Mouse (Mus musculus): ENCODE measurements around the gene Taf5l. TPM values are rescaled to one million over a fixed set of nuclear protein-coding genes. Genes with fewer than 3 reads are reported as not detected.

Gene Taf5l
- polyA plus RNA-seq, 1 experiment from 2014 or later: 40.6 TPM

GRCm38 (mm10) chr8:124007829-124008228, 13.4 kb downstream of the Taf5l start:
- no peaks in the 10 kb centered on the region for H3K9me3 ChIP-seq
- peaks cover 52% of the 10 kb centered on the region for H3K36me3 ChIP-seq
- H3K4me2 ChIP-seq: no peak overlapping the region
- H3K4me3 ChIP-seq (replicated peaks): no peak overlapping the region
- H3K27ac ChIP-seq: no peak overlapping the region
- WGBS: 75% methylated on average over 6 of the region's 6 CpGs
- H3K4me1 ChIP-seq: no peaks in the 10 kb centered on the region
- H3K9ac ChIP-seq: no peak overlapping the region
- ATAC-seq (ENCODE audit: insufficient read depth, low FRiP score, low read depth): no peak
- no peaks in the 10 kb centered on the region for H3K27me3 ChIP-seq (replicated peaks)

- Histone ChIP-seq H3K4me2 (no peak overlapping the region), H3K4me1 (no peaks in the 10 kb centered on the region), H3K27me3 (replicated peaks) (no peaks in the 10 kb centered on the region), H3K9ac (no peak overlapping the region), H3K27ac (no peak overlapping the region), H3K36me3 (peaks cover 52% of the 10 kb centered on the region), H3K4me3 (replicated peaks) (no peak overlapping the region), H3K9me3 (no peaks in the 10 kb centered on the region)
- no peak for ATAC-seq (ENCODE audit: insufficient read depth, low FRiP score, low read depth)
- WGBS: 88% methylated on average over 10 of the region's 10 CpGs
Observed at GRCm38 (mm10) chr8:124002546-124003108, 18.6 kb downstream of the Taf5l start.

GRCm38 (mm10) chr8:123999568-123999967, 21.6 kb downstream of the Taf5l start:
- ATAC-seq (ENCODE audit: insufficient read depth, low FRiP score, low read depth): no peak
- H3K4me3 ChIP-seq (replicated peaks): no peak overlapping the region
- no peaks in the 10 kb centered on the region for H3K9me3 ChIP-seq
- H3K4me1 ChIP-seq: no peaks in the 10 kb centered on the region
- no peak overlapping the region for H3K27ac ChIP-seq
- H3K36me3 ChIP-seq: peaks cover 40% of the 10 kb centered on the region
- H3K27me3 ChIP-seq (replicated peaks): no peaks in the 10 kb centered on the region
- 93% methylated on average over 2 of the region's 2 CpGs for WGBS
- no peak overlapping the region for H3K4me2 ChIP-seq
- H3K9ac ChIP-seq: no peak overlapping the region

- Histone ChIP-seq H3K27me3 (replicated peaks) (no peaks in the 10 kb centered on the region), H3K4me1 (0 out of 2 replicates have a peak, but pooled peaks cover 9% of the 10 kb centered on the region), H3K27ac (peak overlapping the region; percentile 85), H3K36me3 (peaks cover 20% of the 10 kb centered on the region), H3K4me2 (no peak overlapping the region), H3K4me3 (replicated peaks) (no peak overlapping the region), H3K9ac (no peak overlapping the region), H3K9me3 (no peaks in the 10 kb centered on the region)
- 60% methylated on average over 3 of the region's 3 CpGs for WGBS
- peak; percentile 79 for ATAC-seq (ENCODE audit: insufficient read depth, low FRiP score, low read depth)
Observed at GRCm38 (mm10) chr8:123993997-123994396, 27.2 kb downstream of the Taf5l start.

- ATAC-seq (ENCODE audit: insufficient read depth, low FRiP score, low read depth): peak; percentile 25; the same call in 1 of the 2 replicates
- no peak overlapping the region for H3K9ac ChIP-seq
- 69% methylated on average over 5 of the region's 5 CpGs for WGBS
Observed at GRCm38 (mm10) chr8:123993597-123993996, 27.6 kb downstream of the Taf5l start.

GRCm38 (mm10) chr8:123992587-123992986, 28.6 kb downstream of the Taf5l start:
- Histone ChIP-seq H3K27me3 (replicated peaks) (no peaks in the 10 kb centered on the region), H3K4me2 (no peak overlapping the region), H3K9ac (no peak overlapping the region), H3K36me3 (peaks cover 15% of the 10 kb centered on the region), H3K4me1 (peaks cover 9% of the 10 kb centered on the region; the same call in 1 of the 2 replicates), H3K4me3 (replicated peaks) (no peak overlapping the region), H3K27ac (0 out of 2 replicates have a peak overlapping the region, but pooled peaks have one; percentile 40), H3K9me3 (no peaks in the 10 kb centered on the region)
- ATAC-seq (ENCODE audit: insufficient read depth, low FRiP score, low read depth): no peak
- WGBS: 77% methylated on average over 8 of the region's 8 CpGs

More at GRCm38 (mm10) chr8:123993597-123993996, 27.6 kb downstream of the Taf5l start:
- no peaks in the 10 kb centered on the region for H3K27me3 ChIP-seq (replicated peaks)
- H3K27ac ChIP-seq: peak overlapping the region; percentile 84
- no peak overlapping the region for H3K4me3 ChIP-seq (replicated peaks)
- H3K4me1 ChIP-seq: 0 out of 2 replicates have a peak, but pooled peaks cover 9% of the 10 kb centered on the region
- peaks cover 19% of the 10 kb centered on the region for H3K36me3 ChIP-seq
- H3K9me3 ChIP-seq: no peaks in the 10 kb centered on the region
- H3K4me2 ChIP-seq: no peak overlapping the region

GRCm38 (mm10) chr8:123990277-123991049, 30.7 kb downstream of the Taf5l start:
- Histone ChIP-seq H3K9me3 (no peaks in the 10 kb centered on the region), H3K27me3 (replicated peaks) (no peaks in the 10 kb centered on the region), H3K4me3 (replicated peaks) (no peak overlapping the region), H3K4me1 (peaks cover 9% of the 10 kb centered on the region; the same call in 1 of the 2 replicates), H3K27ac (peak overlapping the region; percentile 26; the same call in 1 of the 2 replicates), H3K4me2 (no peak overlapping the region), H3K9ac (no peak overlapping the region), H3K36me3 (peaks cover 6% of the 10 kb centered on the region; the same call in 1 of the 2 replicates)
- peak; percentile 15; the same call in 1 of the 2 replicates for ATAC-seq (ENCODE audit: insufficient read depth, low FRiP score, low read depth)
- WGBS: 71% methylated on average over 13 of the region's 13 CpGs

GRCm38 (mm10) chr8:123989128-123989527, 32.1 kb downstream of the Taf5l start:
- Histone ChIP-seq H3K27ac (peak overlapping the region; percentile 76), H3K4me2 (no peak overlapping the region)

GRCm38 (mm10) chr8:123988605-123989038, 32.6 kb downstream of the Taf5l start:
- Histone ChIP-seq H3K27me3 (replicated peaks) (no peaks in the 10 kb centered on the region), H3K9me3 (no peaks in the 10 kb centered on the region), H3K9ac (no peak overlapping the region), H3K4me1 (peaks cover 9% of the 10 kb centered on the region; the same call in 1 of the 2 replicates), H3K36me3 (0 out of 2 replicates have a peak, but pooled peaks cover 2% of the 10 kb centered on the region), H3K4me3 (replicated peaks) (no peak overlapping the region), H3K27ac (peak overlapping the region; percentile 76), H3K4me2 (no peak overlapping the region)
- peak; percentile 89 for ATAC-seq (ENCODE audit: insufficient read depth, low FRiP score, low read depth)
- 46% methylated on average over 6 of the region's 6 CpGs for WGBS

More at GRCm38 (mm10) chr8:123989128-123989527, 32.1 kb downstream of the Taf5l start:
- ATAC-seq (ENCODE audit: insufficient read depth, low FRiP score, low read depth): no peak; the same call in 1 of the 2 replicates
- Histone ChIP-seq H3K4me3 (replicated peaks) (no peak overlapping the region), H3K27me3 (replicated peaks) (no peaks in the 10 kb centered on the region), H3K4me1 (peaks cover 9% of the 10 kb centered on the region; the same call in 1 of the 2 replicates), H3K9ac (no peak overlapping the region), H3K36me3 (0 out of 2 replicates have a peak, but pooled peaks cover 2% of the 10 kb centered on the region), H3K9me3 (no peaks in the 10 kb centered on the region)
- WGBS: 39% methylated on average over 7 of the region's 7 CpGs

- no peaks in the 10 kb centered on the region for H3K27me3 ChIP-seq (replicated peaks)
- peak within 1 kb of the TSS; percentile 86 for H3K9ac ChIP-seq
- no peaks in the 10 kb centered on the region for H3K9me3 ChIP-seq
- H3K27ac ChIP-seq: peak within 1 kb of the TSS; percentile 96
- peak within 1 kb of the TSS; percentile 83 for H3K4me3 ChIP-seq (replicated peaks)
- ATAC-seq (ENCODE audit: insufficient read depth, low FRiP score, low read depth): peak; percentile 95
- H3K4me1 ChIP-seq: peaks cover 19% of the 10 kb centered on the region
- peak within 1 kb of the TSS; percentile 93 for H3K4me2 ChIP-seq
- WGBS: under 1% methylated on average over 45 of the region's 56 CpGs
- no peaks in the 10 kb centered on the region for H3K36me3 ChIP-seq
Observed at GRCm38 (mm10) chr8:123982826-123983400, 38.3 kb downstream of the Taf5l start, which contains the start of gene Abcb10. Gene Abcb10 (minus strand): TSS chr8:123983122.

GRCm38 (mm10) chr8:123982291-123982793, 38.9 kb downstream of the Taf5l start:
- WGBS: under 1% methylated on average over 48 of the region's 48 CpGs
- H3K27me3 ChIP-seq (replicated peaks): no peaks in the 10 kb centered on the region
- peak overlapping the region; percentile 93 for H3K4me2 ChIP-seq
- H3K36me3 ChIP-seq: no peaks in the 10 kb centered on the region
- no peak for ATAC-seq (ENCODE audit: insufficient read depth, low FRiP score, low read depth)
- H3K27ac ChIP-seq: peak overlapping the region; percentile 96
- peaks cover 23% of the 10 kb centered on the region for H3K4me1 ChIP-seq
- no peaks in the 10 kb centered on the region for H3K9me3 ChIP-seq
- peak overlapping the region; percentile 83 for H3K4me3 ChIP-seq (replicated peaks)
- H3K9ac ChIP-seq: peak overlapping the region; percentile 86

All from stomach, embryonic 15.5 days (tissue).